Mouse (Mus musculus): ENCODE measurements at regions not wholly inside any gene's neighbourhood (a gene's known extent, or its start where the extent isn't known, plus 50 kb on each side); places are given as distances from the start of the nearest gene placed in this dataset.

GRCm38 (mm10) chr12:54265852-54266251 is 62.2 kb upstream of the Egln3 start:
- DNase-seq = no peak

- DNase-seq = no peak
Measured at GRCm38 (mm10) chr12:54264893-54265835, 61.5 kb upstream of the Egln3 start.

GRCm38 (mm10) chr12:54264418-54264733 is 60.7 kb upstream of the Egln3 start:
- no peak for DNase-seq

GRCm38 (mm10) chr12:54263733-54264417 is 60.2 kb upstream of the Egln3 start:
- DNase-seq = peak; percentile 9 to 33

GRCm38 (mm10) chr12:54262236-54263005 is 58.8 kb upstream of the Egln3 start:
- peak; percentile 28 to 71 for DNase-seq

GRCm38 (mm10) chr12:54261426-54261825 is 57.8 kb upstream of the Egln3 start:
- peak; percentile 52 to 73 for DNase-seq

- DNase-seq = no peak
Measured at GRCm38 (mm10) chr12:54260502-54260901, 56.8 kb upstream of the Egln3 start.

- DNase-seq = no peak
Measured at GRCm38 (mm10) chr12:54257776-54258433, 54.2 kb upstream of the Egln3 start.

- DNase-seq = peak in 1 of 2 experiments; percentile 14
Measured at GRCm38 (mm10) chr12:54256506-54257128, 53.0 kb upstream of the Egln3 start.

Measured in kidney, adult 8-10 months (tissue).